Mouse (Mus musculus): ENCODE results near the gene Chil1. TPM values are rescaled to one million over a fixed set of nuclear protein-coding genes. Genes with fewer than 3 reads are reported as not detected.

The Chil1 gene
- polyA plus RNA-seq, 1 experiment from 2014 or later, result 3.9 TPM

GRCm38 (mm10) chr1:134167416-134168305, 14.3 kb upstream of the Chil1 start:
- no peak overlapping the region for H3K4me2 ChIP-seq (ENCODE audit: low read length)
- no peak overlapping the region for H3K4me3 ChIP-seq (ENCODE audit: low read length)
- H3K36me3 ChIP-seq (ENCODE audit: control insufficient read depth, insufficient read depth, low read length), result no peaks in the 10 kb centered on the region
- H3K9ac ChIP-seq (ENCODE audit: low read depth, low read length), result no peak overlapping the region
- no peaks in the 10 kb centered on the region for H3K27me3 ChIP-seq (replicated peaks; ENCODE audit: control insufficient read depth, insufficient read depth, low read length)
- ATAC-seq, result no peak
- no peaks in the 10 kb centered on the region for H3K4me1 ChIP-seq (ENCODE audit: control insufficient read depth, insufficient read depth, low read depth, low read length)
- H3K27ac ChIP-seq (ENCODE audit: low read depth, low read length), result no peak overlapping the region
- no peaks in the 10 kb centered on the region for H3K9me3 ChIP-seq (ENCODE audit: control insufficient read depth, low read length)
- WGBS, result 54% methylated on average over 14 of the region's 14 CpGs

GRCm38 (mm10) chr1:134168567-134168966, 13.4 kb upstream of the Chil1 start:
- Histone ChIP-seq H3K4me2 (ENCODE audit: low read length) (no peak overlapping the region), H3K36me3 (ENCODE audit: control insufficient read depth, insufficient read depth, low read length) (no peaks in the 10 kb centered on the region), H3K9me3 (ENCODE audit: control insufficient read depth, low read length) (no peaks in the 10 kb centered on the region), H3K4me1 (ENCODE audit: control insufficient read depth, insufficient read depth, low read depth, low read length) (no peaks in the 10 kb centered on the region), H3K9ac (ENCODE audit: low read depth, low read length) (no peak overlapping the region), H3K27me3 (replicated peaks; ENCODE audit: control insufficient read depth, insufficient read depth, low read length) (no peaks in the 10 kb centered on the region), H3K27ac (ENCODE audit: low read depth, low read length) (no peak overlapping the region), H3K4me3 (ENCODE audit: low read length) (no peak overlapping the region)
- ATAC-seq, result no peak
- 92% methylated on average over 3 of the region's 3 CpGs for WGBS

DNA sequence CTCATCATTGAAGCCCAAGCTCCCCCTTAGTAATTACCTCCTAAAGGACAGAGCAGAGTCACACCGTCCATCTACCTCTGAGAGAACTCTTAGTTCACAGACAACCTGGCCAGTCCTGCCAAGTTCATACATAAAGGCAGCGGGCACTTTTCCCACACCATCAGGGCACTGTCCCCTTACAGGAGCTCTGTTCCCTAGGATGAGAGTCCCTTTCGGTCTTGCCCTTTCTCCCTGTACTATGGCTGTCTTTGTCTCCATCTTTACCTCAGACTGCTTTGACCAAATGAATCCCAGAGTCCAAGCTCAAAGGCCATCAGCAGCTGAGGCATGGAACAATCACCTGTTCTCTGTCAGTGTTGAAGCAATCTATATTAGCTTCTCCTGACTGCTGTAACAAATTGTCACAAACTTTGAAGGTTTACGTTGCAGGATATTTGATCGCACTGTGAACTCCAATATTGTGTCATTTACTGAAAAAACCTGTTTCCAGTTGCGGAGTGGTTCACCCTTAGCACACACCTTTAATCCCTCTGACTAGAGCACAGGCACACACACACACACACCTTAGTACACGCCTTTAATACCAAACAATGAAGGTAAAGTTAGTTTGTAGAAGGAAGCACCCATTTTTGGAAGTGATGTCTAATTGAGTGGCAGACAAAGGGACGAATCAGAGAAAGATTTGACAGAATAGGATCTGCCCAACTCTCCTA, 12.8 kb upstream of the Chil1 start:
- ATAC-seq, result no peak
- 90% methylated on average over 8 of the region's 8 CpGs for WGBS
- H3K9me3 ChIP-seq (ENCODE audit: control insufficient read depth, low read length), result no peaks in the 10 kb centered on the region
- no peaks in the 10 kb centered on the region for H3K36me3 ChIP-seq (ENCODE audit: control insufficient read depth, insufficient read depth, low read length)
- no peaks in the 10 kb centered on the region for H3K27me3 ChIP-seq (replicated peaks; ENCODE audit: control insufficient read depth, insufficient read depth, low read length)
- H3K4me1 ChIP-seq (ENCODE audit: control insufficient read depth, insufficient read depth, low read depth, low read length), result no peaks in the 10 kb centered on the region
- no peak overlapping the region for H3K4me3 ChIP-seq (ENCODE audit: low read length)
- no peak overlapping the region for H3K4me2 ChIP-seq (ENCODE audit: low read length)
- H3K9ac ChIP-seq (ENCODE audit: low read depth, low read length), result no peak overlapping the region
- H3K27ac ChIP-seq (ENCODE audit: low read depth, low read length), result no peak overlapping the region

DNA sequence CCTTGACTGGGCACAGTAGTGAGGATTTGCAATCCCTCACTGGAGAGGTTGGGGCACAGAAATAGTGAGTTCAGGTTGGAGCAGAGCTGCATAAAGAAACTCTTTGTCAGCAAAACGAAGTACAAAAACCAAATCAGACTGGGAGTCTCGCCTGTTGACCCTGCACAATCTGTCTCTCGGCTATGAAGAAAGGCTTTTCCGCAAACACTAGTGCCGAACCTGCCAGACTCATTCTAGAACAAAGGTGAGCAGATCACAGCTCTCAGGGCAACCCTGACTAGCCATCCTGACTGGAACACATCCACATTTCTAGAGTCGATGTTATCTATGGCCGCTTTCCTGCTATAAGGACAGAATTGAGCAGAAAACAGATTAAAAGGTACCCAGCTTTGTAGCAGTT, 8.9 kb upstream of the Chil1 start:
- H3K4me3 ChIP-seq (ENCODE audit: low read length), result no peak overlapping the region
- H3K36me3 ChIP-seq (ENCODE audit: control insufficient read depth, insufficient read depth, low read length), result no peaks in the 10 kb centered on the region
- WGBS, result 67% methylated on average over 7 of the region's 7 CpGs
- no peaks in the 10 kb centered on the region for H3K4me1 ChIP-seq (ENCODE audit: control insufficient read depth, insufficient read depth, low read depth, low read length)
- no peaks in the 10 kb centered on the region for H3K27me3 ChIP-seq (replicated peaks; ENCODE audit: control insufficient read depth, insufficient read depth, low read length)
- H3K4me2 ChIP-seq (ENCODE audit: low read length), result no peak overlapping the region
- H3K9me3 ChIP-seq (ENCODE audit: control insufficient read depth, low read length), result no peaks in the 10 kb centered on the region
- ATAC-seq, result no peak
- H3K9ac ChIP-seq (ENCODE audit: low read depth, low read length), result no peak overlapping the region
- no peak overlapping the region for H3K27ac ChIP-seq (ENCODE audit: low read depth, low read length)

DNA sequence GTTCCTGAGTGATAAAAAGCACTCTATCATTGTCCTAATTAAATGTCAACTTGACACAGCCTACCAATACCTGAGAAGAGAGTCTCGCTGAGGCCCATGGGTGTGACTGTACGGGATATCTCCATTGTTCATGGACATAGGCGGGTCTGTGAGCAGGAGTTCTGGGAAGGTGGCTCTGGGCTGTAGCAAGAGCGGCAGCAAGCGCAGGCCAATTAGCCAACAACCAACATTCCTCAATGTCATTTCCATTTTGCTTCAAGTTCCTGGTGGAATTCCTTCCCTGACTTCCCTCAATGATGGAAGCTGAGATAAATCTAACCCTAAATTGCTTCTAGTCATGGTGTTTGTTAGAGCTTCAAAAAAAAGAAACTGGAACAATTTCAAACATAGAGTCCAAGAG, 4.0 kb upstream of the Chil1 start:
- WGBS, result 84% methylated on average over 5 of the region's 5 CpGs
- Histone ChIP-seq H3K36me3 (ENCODE audit: control insufficient read depth, insufficient read depth, low read length) (no peaks in the 10 kb centered on the region), H3K4me1 (ENCODE audit: control insufficient read depth, insufficient read depth, low read depth, low read length) (no peaks in the 10 kb centered on the region), H3K4me3 (ENCODE audit: low read length) (no peak overlapping the region), H3K27ac (ENCODE audit: low read depth, low read length) (no peak overlapping the region), H3K9ac (ENCODE audit: low read depth, low read length) (no peak overlapping the region), H3K4me2 (ENCODE audit: low read length) (no peak overlapping the region), H3K9me3 (ENCODE audit: control insufficient read depth, low read length) (no peaks in the 10 kb centered on the region), H3K27me3 (replicated peaks; ENCODE audit: control insufficient read depth, insufficient read depth, low read length) (no peaks in the 10 kb centered on the region)
- ATAC-seq, result no peak

DNA sequence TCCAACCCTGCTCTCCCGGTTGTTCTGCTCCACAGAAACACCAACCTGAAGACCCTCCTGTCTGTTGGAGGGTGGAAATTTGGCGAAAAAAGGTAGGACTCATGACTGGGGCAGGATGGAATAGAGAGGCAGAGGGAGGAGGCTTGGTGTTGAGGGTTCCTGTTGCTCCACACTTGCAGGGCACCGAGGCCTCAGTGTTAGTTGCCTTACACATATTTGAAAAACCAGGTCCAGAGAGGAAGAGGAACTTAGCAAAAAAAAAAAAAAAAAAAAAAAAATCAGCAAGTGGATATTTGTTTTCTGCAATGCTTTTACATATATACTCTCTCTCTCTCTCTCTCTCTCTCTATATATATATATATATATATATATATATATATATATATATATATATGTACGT, 2.1 kb downstream of the Chil1 start:
- no peaks in the 10 kb centered on the region for H3K27me3 ChIP-seq (replicated peaks; ENCODE audit: control insufficient read depth, insufficient read depth, low read length)
- peaks cover 6% of the 10 kb centered on the region for H3K4me1 ChIP-seq (ENCODE audit: control insufficient read depth, insufficient read depth, low read depth, low read length)
- H3K36me3 ChIP-seq (ENCODE audit: control insufficient read depth, insufficient read depth, low read length), result no peaks in the 10 kb centered on the region
- 94% methylated on average over 4 of the region's 4 CpGs for WGBS
- no peaks in the 10 kb centered on the region for H3K9me3 ChIP-seq (ENCODE audit: control insufficient read depth, low read length)
- H3K9ac ChIP-seq (ENCODE audit: low read depth, low read length), result no peak overlapping the region
- no peak overlapping the region for H3K4me3 ChIP-seq (ENCODE audit: low read length)
- no peak overlapping the region for H3K27ac ChIP-seq (ENCODE audit: low read depth, low read length)
- H3K4me2 ChIP-seq (ENCODE audit: low read length), result no peak overlapping the region
- ATAC-seq, result no peak

DNA sequence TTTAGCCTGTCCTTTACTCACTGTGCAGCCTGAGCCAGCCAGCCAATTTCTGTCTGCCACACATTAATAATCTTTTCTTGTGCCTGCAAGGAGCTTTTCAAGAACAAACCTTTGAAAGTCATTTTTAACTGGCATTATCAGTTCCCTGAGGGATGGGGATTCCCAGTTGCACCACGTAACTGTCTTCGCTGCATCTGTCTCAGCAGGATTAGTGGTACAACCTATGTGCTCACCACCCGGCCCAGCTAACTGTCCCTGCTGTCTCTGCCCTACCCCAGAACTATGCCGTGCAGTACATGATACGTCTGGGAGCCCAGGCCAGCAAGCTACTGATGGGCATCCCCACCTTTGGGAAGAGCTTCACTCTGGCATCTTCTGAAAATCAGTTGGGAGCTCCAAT, 6.2 kb downstream of the Chil1 start:
- Histone ChIP-seq H3K4me1 (ENCODE audit: control insufficient read depth, insufficient read depth, low read depth, low read length) (peaks cover 8% of the 10 kb centered on the region), H3K9ac (ENCODE audit: low read depth, low read length) (no peak overlapping the region), H3K36me3 (ENCODE audit: control insufficient read depth, insufficient read depth, low read length) (no peaks in the 10 kb centered on the region), H3K4me3 (ENCODE audit: low read length) (no peak overlapping the region), H3K4me2 (ENCODE audit: low read length) (no peak overlapping the region), H3K27me3 (replicated peaks; ENCODE audit: control insufficient read depth, insufficient read depth, low read length) (no peaks in the 10 kb centered on the region), H3K9me3 (ENCODE audit: control insufficient read depth, low read length) (no peaks in the 10 kb centered on the region), H3K27ac (ENCODE audit: low read depth, low read length) (peak overlapping the region; percentile 3; the same call in 1 of the 2 replicates)
- whole genome bisulfite sequencing, result 63% methylated on average over 5 of the region's 5 CpGs
- peak; percentile 53; the same call in 1 of the 2 replicates for ATAC-seq

DNA sequence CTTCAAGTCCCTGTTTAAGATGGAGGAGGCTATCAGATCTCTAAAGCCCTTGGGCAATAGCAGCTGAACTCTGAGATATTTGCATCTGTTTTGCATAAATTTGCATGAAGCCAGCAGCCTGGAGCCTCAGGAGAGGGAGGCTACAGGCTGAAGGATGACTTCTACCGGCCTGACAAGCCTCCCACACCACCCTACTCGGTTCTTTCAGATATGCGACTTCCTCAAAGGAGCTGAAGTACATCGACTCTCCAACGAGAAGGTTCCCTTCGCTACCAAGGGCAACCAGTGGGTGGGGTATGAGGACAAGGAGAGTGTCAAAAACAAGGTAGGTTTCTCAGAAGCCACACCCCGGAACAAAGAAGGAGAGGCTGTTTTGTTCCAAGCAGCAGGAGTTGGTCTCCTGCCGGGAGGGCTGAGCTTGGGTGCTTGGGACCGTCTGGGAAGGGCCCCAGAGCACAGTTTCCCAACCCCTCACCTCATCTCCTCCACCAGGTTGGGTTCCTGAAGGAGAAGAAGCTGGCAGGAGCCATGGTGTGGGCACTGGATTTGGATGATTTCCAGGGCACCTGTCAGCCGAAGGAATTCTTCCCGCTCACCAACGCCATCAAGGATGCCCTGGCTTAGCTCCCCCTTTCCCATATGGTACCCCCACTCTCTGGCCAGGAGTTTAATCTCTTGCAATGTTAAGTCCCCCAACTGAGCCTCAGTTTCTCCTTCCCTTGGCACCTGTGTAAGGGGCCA, 7.2 kb downstream of the Chil1 start:
- H3K27ac ChIP-seq (ENCODE audit: low read depth, low read length), result no peak overlapping the region
- ATAC-seq, result peak; percentile 49; the same call in 1 of the 2 replicates

DNA sequence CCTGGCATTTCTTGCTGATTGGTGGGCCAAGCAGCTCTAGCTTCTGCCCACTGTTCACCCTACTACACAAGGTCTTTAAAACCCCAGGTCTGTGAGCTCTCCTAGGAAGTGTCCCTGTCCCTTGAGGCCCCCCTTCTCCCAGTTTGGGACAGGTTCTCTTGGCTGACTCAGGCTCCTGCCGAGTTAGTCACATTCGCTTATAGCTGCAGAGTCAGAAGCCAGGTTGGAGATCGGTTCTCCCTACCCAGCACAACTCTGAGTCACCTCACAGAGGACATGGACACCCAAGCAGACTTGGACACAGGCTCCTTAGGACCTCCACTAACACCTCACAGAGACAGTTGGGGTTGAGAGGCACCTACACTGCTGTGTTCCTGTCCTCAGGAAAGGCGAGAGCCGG, 9.2 kb downstream of the Chil1 start:
- Histone ChIP-seq H3K4me3 (ENCODE audit: low read length) (no peak overlapping the region), H3K9me3 (ENCODE audit: control insufficient read depth, low read length) (no peaks in the 10 kb centered on the region), H3K36me3 (ENCODE audit: control insufficient read depth, insufficient read depth, low read length) (no peaks in the 10 kb centered on the region), H3K4me2 (ENCODE audit: low read length) (no peak overlapping the region), H3K27me3 (replicated peaks; ENCODE audit: control insufficient read depth, insufficient read depth, low read length) (no peaks in the 10 kb centered on the region), H3K27ac (ENCODE audit: low read depth, low read length) (no peak overlapping the region), H3K9ac (ENCODE audit: low read depth, low read length) (no peak overlapping the region), H3K4me1 (ENCODE audit: control insufficient read depth, insufficient read depth, low read depth, low read length) (peaks cover 8% of the 10 kb centered on the region)
- 88% methylated on average over 5 of the region's 5 CpGs for WGBS
- ATAC-seq, result no peak

More for the DNA sequence above, 7.2 kb downstream of the Chil1 start:
- Histone ChIP-seq H3K9me3 (ENCODE audit: control insufficient read depth, low read length) (no peaks in the 10 kb centered on the region), H3K27me3 (replicated peaks; ENCODE audit: control insufficient read depth, insufficient read depth, low read length) (no peaks in the 10 kb centered on the region), H3K36me3 (ENCODE audit: control insufficient read depth, insufficient read depth, low read length) (no peaks in the 10 kb centered on the region), H3K9ac (ENCODE audit: low read depth, low read length) (no peak overlapping the region), H3K4me2 (ENCODE audit: low read length) (no peak overlapping the region), H3K4me3 (ENCODE audit: low read length) (no peak overlapping the region), H3K4me1 (ENCODE audit: control insufficient read depth, insufficient read depth, low read depth, low read length) (peaks cover 8% of the 10 kb centered on the region)
- WGBS, result 20% methylated on average over 12 of the region's 12 CpGs
